Mouse (Mus musculus) thymus, postnatal 14 days (tissue): Measurements from ENCODE around the gene 9530068E07Rik.

Source experiments
- DNase-seq: peaks from one replicate; pipeline ENCODE4 v3.0.0; 2021

Gene 9530068E07Rik

GRCm38 (mm10) chr11:52431594-52431993, 35.4 kb downstream of the 9530068E07Rik start:
- no peak for DNase-seq

GRCm38 (mm10) chr11:52432148-52432547, 35.9 kb downstream of the 9530068E07Rik start:
- no peak for DNase-seq

- no peak for DNase-seq
Measured at GRCm38 (mm10) chr11:52433076-52433796, 37.0 kb downstream of the 9530068E07Rik start.

- DNase-seq: no peak
Measured at GRCm38 (mm10) chr11:52433797-52434195, 37.6 kb downstream of the 9530068E07Rik start.

GRCm38 (mm10) chr11:52435466-52435865, 39.2 kb downstream of the 9530068E07Rik start:
- no peak for DNase-seq

- no peak for DNase-seq
Measured at GRCm38 (mm10) chr11:52437123-52437522, 40.9 kb downstream of the 9530068E07Rik start.

- no peak for DNase-seq
Measured at GRCm38 (mm10) chr11:52441096-52441495, 44.9 kb downstream of the 9530068E07Rik start.

GRCm38 (mm10) chr11:52447242-52447641, 51.0 kb downstream of the 9530068E07Rik start:
- no peak for DNase-seq

GRCm38 (mm10) chr11:52449004-52449403, 52.8 kb downstream of the 9530068E07Rik start:
- no peak for DNase-seq

- DNase-seq: no peak
Measured at GRCm38 (mm10) chr11:52458281-52458680, 62.1 kb downstream of the 9530068E07Rik start.
